Mouse (Mus musculus) thymus, postnatal 4 days (tissue): Measurements from ENCODE around the gene Cyp39a1.

Source experiments
- DNase-seq: peaks from one replicate; pipeline ENCODE4 v3.0.0; 2021

Cyp39a1 gene

DNA sequence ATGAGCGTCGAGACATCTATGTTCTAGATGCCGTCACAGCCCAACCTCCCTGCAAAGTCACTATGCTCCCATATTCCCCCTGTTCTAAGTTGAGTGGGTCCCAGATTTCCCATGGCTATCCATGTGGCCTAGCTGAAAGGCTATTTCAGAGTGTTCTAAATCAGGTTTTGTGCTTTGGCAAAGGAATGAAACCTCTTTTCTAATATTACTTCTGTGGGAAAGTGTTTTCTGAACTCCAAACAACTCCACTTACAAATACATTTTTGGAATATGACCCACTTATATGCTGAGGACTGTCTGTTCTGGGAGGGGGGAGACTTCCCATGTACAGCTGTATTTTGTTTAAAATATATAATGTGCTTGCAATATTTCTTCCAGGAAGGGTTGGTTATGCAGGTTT is 124.5 kb downstream of the Cyp39a1 start:
- no peak for DNase-seq

DNA sequence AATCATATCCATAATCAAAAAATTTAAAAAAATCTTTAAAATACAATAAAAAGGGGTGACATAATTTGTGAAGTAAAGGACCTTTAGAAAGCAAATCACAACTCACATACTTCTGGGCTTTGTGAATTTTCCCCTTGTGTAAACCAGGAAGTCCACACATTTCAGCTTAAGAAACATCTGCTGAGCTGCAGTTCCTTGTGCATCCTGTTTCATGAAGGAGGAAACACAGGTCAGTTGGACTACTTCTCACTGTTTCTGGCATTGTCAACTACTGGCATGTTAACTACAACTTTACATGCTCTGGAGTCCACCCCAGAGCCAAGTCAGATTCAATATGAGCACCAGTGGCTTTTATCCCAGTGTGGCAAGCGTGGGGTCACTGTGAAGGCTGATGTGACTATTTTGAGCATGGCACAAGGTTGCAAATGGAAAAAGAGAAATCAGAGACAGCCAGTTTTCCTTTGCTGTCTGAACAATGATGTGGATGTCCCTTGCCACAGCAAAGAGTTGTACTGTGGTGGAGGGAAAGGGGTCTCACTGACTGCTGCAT is 127.6 kb downstream of the Cyp39a1 start:
- DNase-seq: no peak
